Mouse (Mus musculus): Measurements from ENCODE around the gene Magi2. TPM values are rescaled to one million over a fixed set of nuclear protein-coding genes. Genes with fewer than 3 reads are reported as not detected.

Gene Magi2
- polyA plus RNA-seq, 1 experiment = 1.6 TPM

GRCm38 (mm10) chr5:20056856-20057255, 830.0 kb downstream of the Magi2 start:
- H3K36me3 ChIP-seq (ENCODE audit: control insufficient read depth, insufficient read depth, low read length) = no peaks in the 10 kb centered on the region
- TF ChIP-seq POLR2A (IDR thresholded peaks at IDR 0.05; ENCODE audit: control insufficient read depth, extremely low read depth, insufficient read depth, low read length, poor library complexity) (no peak), CTCF (IDR thresholded peaks at IDR 0.05; ENCODE audit: borderline replicate concordance, control insufficient read depth, extremely low read depth, insufficient read depth, low read length, poor library complexity) (no peak)
- H3K4me3 ChIP-seq (ENCODE audit: control insufficient read depth, insufficient read depth, low read length) = no peak overlapping the region
- 87% methylated on average over 2 of the region's 2 CpGs for WGBS
- H3K27me3 ChIP-seq (ENCODE audit: control insufficient read depth, insufficient read depth, low read length) = no peaks in the 10 kb centered on the region
- DNase-seq = no peak
- H3K27ac ChIP-seq (ENCODE audit: control insufficient read depth, insufficient read depth, low read length) = no peak overlapping the region
- H3K4me1 ChIP-seq (replicated peaks; ENCODE audit: control insufficient read depth, insufficient read depth, low read length) = peaks cover under 1% of the 10 kb centered on the region

- TF ChIP-seq CTCF (IDR thresholded peaks at IDR 0.05; ENCODE audit: borderline replicate concordance, control insufficient read depth, extremely low read depth, insufficient read depth, low read length, poor library complexity) (no peak), POLR2A (IDR thresholded peaks at IDR 0.05; ENCODE audit: control insufficient read depth, extremely low read depth, insufficient read depth, low read length, poor library complexity) (no peak)
- DNase-seq = no peak
- 3% methylated on average over 4 of the region's 4 CpGs for WGBS
Measured at GRCm38 (mm10) chr5:20062011-20062410, 835.2 kb downstream of the Magi2 start.

DNA sequence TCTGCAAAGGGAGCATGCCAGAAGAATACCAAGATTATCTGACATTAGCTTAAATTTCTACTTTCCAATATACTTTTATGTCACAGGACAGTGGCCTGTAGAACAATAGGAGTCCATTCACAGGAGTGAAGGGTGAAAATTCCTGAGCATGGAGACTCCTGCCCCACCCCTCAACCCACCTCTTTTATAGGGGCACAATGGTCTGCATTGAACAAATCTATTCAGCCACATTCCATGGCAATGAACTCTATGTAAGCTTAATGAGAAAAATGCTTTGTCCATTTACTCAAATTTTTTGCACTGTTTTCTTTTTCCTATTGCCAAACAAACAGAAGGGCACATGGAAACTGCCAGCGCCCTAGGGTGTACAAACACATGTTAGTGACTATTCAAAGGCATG, 838.2 kb downstream of the Magi2 start:
- 98% methylated on average over 1 of the region's 1 CpGs for WGBS
- no peaks in the 10 kb centered on the region for H3K36me3 ChIP-seq (ENCODE audit: control insufficient read depth, insufficient read depth, low read length)
- TF ChIP-seq CTCF (IDR thresholded peaks at IDR 0.05; ENCODE audit: borderline replicate concordance, control insufficient read depth, extremely low read depth, insufficient read depth, low read length, poor library complexity) (no peak), POLR2A (IDR thresholded peaks at IDR 0.05; ENCODE audit: control insufficient read depth, extremely low read depth, insufficient read depth, low read length, poor library complexity) (no peak)

More at GRCm38 (mm10) chr5:20062011-20062410, 835.2 kb downstream of the Magi2 start:
- no peaks in the 10 kb centered on the region for H3K27me3 ChIP-seq (ENCODE audit: control insufficient read depth, insufficient read depth, low read length)
- H3K27ac ChIP-seq (ENCODE audit: control insufficient read depth, insufficient read depth, low read length) = no peak overlapping the region
- peaks cover 3% of the 10 kb centered on the region for H3K4me1 ChIP-seq (replicated peaks; ENCODE audit: control insufficient read depth, insufficient read depth, low read length)
- H3K36me3 ChIP-seq (ENCODE audit: control insufficient read depth, insufficient read depth, low read length) = no peaks in the 10 kb centered on the region
- no peak overlapping the region for H3K4me3 ChIP-seq (ENCODE audit: control insufficient read depth, insufficient read depth, low read length)

DNA sequence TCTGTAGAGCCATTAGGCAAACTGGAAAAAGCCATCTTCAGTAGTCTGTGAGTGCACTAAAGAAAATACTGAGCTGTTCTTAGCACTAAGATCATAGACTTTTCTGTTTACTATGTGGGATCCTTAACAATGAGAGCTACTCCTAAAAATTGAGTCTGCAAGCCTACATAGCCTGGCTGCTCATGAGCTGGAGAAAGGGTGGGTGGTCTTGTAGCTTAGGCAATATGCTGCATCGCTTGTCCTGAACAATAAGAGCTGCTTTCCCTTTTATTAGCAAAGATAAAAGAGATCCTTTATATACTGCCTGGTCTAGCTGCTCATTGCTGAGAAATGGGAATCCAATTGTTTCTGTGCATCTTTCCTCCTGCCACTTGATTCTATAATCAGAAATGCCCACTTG, 841.7 kb downstream of the Magi2 start:
- WGBS = 98% methylated on average over 1 of the region's 1 CpGs
- H3K4me3 ChIP-seq (ENCODE audit: control insufficient read depth, insufficient read depth, low read length) = no peak overlapping the region
- DNase-seq = no peak
- H3K4me1 ChIP-seq (replicated peaks; ENCODE audit: control insufficient read depth, insufficient read depth, low read length) = no peaks in the 10 kb centered on the region
- no peaks in the 10 kb centered on the region for H3K27me3 ChIP-seq (ENCODE audit: control insufficient read depth, insufficient read depth, low read length)
- H3K36me3 ChIP-seq (ENCODE audit: control insufficient read depth, insufficient read depth, low read length) = no peaks in the 10 kb centered on the region
- TF ChIP-seq CTCF (IDR thresholded peaks at IDR 0.05; ENCODE audit: borderline replicate concordance, control insufficient read depth, extremely low read depth, insufficient read depth, low read length, poor library complexity) (no peak), POLR2A (IDR thresholded peaks at IDR 0.05; ENCODE audit: control insufficient read depth, extremely low read depth, insufficient read depth, low read length, poor library complexity) (no peak)
- no peak overlapping the region for H3K27ac ChIP-seq (ENCODE audit: control insufficient read depth, insufficient read depth, low read length)

More for the DNA sequence above, 838.2 kb downstream of the Magi2 start:
- H3K27ac ChIP-seq (ENCODE audit: control insufficient read depth, insufficient read depth, low read length) = no peak overlapping the region
- no peak for DNase-seq
- no peak overlapping the region for H3K4me3 ChIP-seq (ENCODE audit: control insufficient read depth, insufficient read depth, low read length)
- H3K27me3 ChIP-seq (ENCODE audit: control insufficient read depth, insufficient read depth, low read length) = no peaks in the 10 kb centered on the region
- peaks cover 3% of the 10 kb centered on the region for H3K4me1 ChIP-seq (replicated peaks; ENCODE audit: control insufficient read depth, insufficient read depth, low read length)

DNA sequence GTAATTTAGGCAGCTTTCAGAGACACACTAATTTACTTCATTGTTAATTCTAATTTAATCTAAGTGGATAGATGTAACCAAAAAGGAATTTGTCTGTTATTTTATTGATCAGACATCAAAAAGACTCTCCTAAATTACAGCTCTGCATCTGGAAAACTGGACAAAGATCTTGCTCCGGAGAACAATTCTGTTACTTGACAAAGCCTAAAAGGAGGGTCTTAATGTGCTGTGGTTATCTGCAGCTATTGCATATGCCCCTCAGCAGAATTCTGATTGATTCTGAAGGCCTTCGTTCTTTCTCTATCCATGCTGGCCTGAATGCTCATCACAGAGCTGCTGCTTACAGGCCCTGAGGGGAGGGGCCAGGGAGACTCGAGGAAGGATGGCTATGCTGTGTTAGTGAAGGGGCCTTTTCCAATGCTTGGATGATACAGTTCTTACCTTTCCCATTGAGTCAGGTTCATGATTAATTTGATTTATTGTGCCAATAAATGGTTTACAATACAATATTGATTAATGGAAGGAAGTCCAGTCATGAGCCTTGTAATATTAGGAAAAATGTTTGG, 842.2 kb downstream of the Magi2 start:
- 94% methylated on average over 3 of the region's 3 CpGs for WGBS
- no peak overlapping the region for H3K27ac ChIP-seq (ENCODE audit: control insufficient read depth, insufficient read depth, low read length)
- TF ChIP-seq CTCF (IDR thresholded peaks at IDR 0.05; ENCODE audit: borderline replicate concordance, control insufficient read depth, extremely low read depth, insufficient read depth, low read length, poor library complexity) = no peak
- no peak for TF ChIP-seq POLR2A (IDR thresholded peaks at IDR 0.05; ENCODE audit: control insufficient read depth, extremely low read depth, insufficient read depth, low read length, poor library complexity)
- no peak overlapping the region for H3K4me3 ChIP-seq (ENCODE audit: control insufficient read depth, insufficient read depth, low read length)
- no peak for DNase-seq
- H3K27me3 ChIP-seq (ENCODE audit: control insufficient read depth, insufficient read depth, low read length) = no peaks in the 10 kb centered on the region
- no peaks in the 10 kb centered on the region for H3K36me3 ChIP-seq (ENCODE audit: control insufficient read depth, insufficient read depth, low read length)
- H3K4me1 ChIP-seq (replicated peaks; ENCODE audit: control insufficient read depth, insufficient read depth, low read length) = no peaks in the 10 kb centered on the region

DNA sequence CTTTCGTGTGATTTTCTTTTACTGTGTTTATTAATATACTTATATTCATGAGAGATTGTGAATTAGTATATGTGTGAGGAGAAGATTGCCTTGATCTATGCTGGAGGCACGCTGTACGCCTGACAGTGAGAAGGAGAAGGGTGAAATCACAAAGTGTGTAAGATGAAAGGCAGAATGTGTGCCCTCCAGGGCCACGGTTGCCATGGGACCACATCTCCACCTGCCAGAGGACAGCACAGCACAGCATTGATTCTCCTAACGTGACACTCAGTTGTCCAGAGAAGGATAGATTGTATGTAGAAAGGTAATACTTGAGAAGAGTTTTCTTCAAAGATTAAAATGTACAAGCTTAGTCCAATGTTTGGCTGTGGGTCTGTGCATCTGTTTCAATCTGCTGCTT, 847.3 kb downstream of the Magi2 start:
- WGBS = 79% methylated on average over 5 of the region's 5 CpGs
- TF ChIP-seq CTCF (IDR thresholded peaks at IDR 0.05; ENCODE audit: borderline replicate concordance, control insufficient read depth, extremely low read depth, insufficient read depth, low read length, poor library complexity) (no peak), POLR2A (IDR thresholded peaks at IDR 0.05; ENCODE audit: control insufficient read depth, extremely low read depth, insufficient read depth, low read length, poor library complexity) (no peak)
- Histone ChIP-seq H3K36me3 (ENCODE audit: control insufficient read depth, insufficient read depth, low read length) (no peaks in the 10 kb centered on the region), H3K27ac (ENCODE audit: control insufficient read depth, insufficient read depth, low read length) (no peak overlapping the region), H3K4me1 (replicated peaks; ENCODE audit: control insufficient read depth, insufficient read depth, low read length) (no peaks in the 10 kb centered on the region), H3K4me3 (ENCODE audit: control insufficient read depth, insufficient read depth, low read length) (no peak overlapping the region), H3K27me3 (ENCODE audit: control insufficient read depth, insufficient read depth, low read length) (no peaks in the 10 kb centered on the region)
- no peak for DNase-seq

DNA sequence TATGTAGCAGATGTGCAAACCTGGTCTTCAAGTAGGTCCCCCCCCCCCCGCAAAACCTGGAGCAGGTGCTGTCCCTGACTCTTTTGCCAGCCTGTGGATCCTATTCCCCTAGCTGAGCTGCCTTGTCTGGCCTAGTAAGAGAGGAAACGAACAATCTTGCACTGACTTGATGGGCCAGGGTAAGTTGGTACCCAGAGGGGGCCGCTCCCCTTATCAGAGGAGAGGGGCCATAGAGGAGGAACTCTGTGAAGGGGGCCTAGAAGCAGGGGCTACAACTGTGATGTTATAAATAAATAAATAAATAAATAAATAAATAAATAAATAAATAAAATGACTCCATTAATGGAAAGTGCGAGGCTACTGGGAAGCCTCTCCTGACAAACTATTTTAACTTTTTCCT, 848.0 kb downstream of the Magi2 start:
- no peaks in the 10 kb centered on the region for H3K4me1 ChIP-seq (replicated peaks; ENCODE audit: control insufficient read depth, insufficient read depth, low read length)
- DNase-seq = no peak
- H3K27me3 ChIP-seq (ENCODE audit: control insufficient read depth, insufficient read depth, low read length) = no peaks in the 10 kb centered on the region
- no peaks in the 10 kb centered on the region for H3K36me3 ChIP-seq (ENCODE audit: control insufficient read depth, insufficient read depth, low read length)
- H3K4me3 ChIP-seq (ENCODE audit: control insufficient read depth, insufficient read depth, low read length) = no peak overlapping the region
- WGBS = 99% methylated on average over 4 of the region's 4 CpGs
- no peak overlapping the region for H3K27ac ChIP-seq (ENCODE audit: control insufficient read depth, insufficient read depth, low read length)
- TF ChIP-seq CTCF (IDR thresholded peaks at IDR 0.05; ENCODE audit: borderline replicate concordance, control insufficient read depth, extremely low read depth, insufficient read depth, low read length, poor library complexity) (no peak), POLR2A (IDR thresholded peaks at IDR 0.05; ENCODE audit: control insufficient read depth, extremely low read depth, insufficient read depth, low read length, poor library complexity) (no peak)

Measured in thymus, adult 2 months (tissue).